Mouse (Mus musculus): ENCODE results near the gene Mettl3.
A peak's percentile ranks its signal among the peaks of the same experiment; 100 is the strongest.
"Not testable (repeated sequence)": the region's sequence is repeated elsewhere in the genome, so short reads cannot be mapped to it uniquely, and the experiment has no call there.

The Mettl3 gene

DNA sequence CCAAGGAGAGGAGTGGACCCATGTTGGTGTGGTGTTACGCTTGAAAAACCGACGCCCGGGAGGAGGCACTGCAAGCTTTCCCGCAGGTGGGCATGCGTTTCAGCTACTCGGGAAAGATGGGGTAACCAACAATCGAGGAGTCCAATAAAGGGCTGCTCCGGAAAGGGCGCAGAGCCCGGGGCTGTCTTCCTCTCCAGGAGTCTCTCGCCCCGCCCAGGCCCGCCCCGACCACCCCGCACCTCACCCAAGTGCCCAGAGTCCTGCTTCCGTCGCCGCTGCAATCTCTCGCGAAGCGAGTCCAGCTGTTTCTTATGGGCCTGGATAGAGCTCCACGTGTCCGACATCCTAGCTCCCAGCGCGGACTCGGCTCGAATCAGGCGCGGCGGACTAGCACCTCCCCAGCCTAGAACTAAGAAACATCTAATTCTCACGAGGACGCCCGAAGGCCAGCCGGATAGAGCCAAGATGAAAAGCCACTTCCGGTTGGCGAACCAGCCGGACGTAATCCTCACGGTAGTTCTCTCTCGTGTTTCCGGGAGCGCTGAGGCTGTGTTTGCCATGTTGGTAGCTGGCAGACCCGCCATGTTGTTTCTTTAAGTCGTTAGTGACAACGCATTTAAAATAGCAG, at the start of gene Mettl3:
Gene Mettl3 (minus strand): TSS at position 485 of the 628 bp plus-strand sequence.
- DNase-seq: peak; percentile 94

DNA sequence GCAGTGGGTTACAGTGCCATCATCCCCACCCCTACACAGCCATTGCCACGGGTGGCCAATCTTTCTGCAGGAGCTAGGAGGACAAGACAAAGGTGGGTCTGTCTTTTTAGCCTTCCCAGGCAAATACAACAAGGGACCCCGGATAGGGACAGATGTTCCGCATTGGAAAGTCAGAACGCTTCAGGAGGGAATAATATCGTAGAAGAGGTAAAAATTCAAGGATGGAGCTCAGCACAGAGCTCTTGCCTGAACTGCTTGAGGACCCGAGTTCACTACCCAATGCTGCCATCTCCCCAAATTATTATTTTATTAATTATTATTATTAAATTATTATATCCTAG, 34.6 kb upstream of the Mettl3 start:
- no peak for DNase-seq

DNA sequence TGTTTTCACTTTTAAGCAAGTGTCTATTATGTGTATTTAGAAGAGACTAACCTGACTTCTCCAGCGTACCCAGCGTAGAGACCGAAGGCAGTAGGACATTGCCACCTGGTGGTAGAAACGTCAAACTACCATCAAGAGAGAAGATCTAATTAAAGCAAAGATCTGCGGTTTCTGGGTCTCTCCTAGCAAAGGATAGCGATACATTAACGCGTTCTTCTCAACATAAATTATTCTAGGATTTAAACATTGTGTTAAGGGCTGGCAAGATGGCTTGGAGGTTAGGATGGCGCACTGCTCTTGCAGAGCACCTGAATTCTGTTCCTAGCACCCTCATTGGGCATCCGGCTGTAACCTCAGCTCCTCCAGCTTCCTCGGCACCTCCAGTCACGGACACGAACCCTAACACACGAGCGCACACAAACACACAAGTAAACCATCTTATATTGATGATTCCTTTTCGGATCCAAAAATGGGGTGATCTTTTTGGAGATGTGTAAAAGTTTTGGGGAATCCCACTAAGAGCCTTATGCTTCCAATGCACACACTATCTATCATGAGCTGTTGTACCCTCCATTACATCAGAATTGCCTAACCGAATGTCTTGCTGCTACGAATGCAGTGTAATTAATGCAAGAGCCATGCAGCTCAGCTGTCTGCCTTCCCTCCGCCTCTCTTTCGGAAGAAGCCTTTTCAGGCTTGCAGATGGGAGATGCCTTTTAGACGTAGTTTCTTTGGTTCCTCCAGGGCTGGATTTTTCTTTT, 34.0 kb upstream of the Mettl3 start:
- peak; percentile 81 for DNase-seq

DNA sequence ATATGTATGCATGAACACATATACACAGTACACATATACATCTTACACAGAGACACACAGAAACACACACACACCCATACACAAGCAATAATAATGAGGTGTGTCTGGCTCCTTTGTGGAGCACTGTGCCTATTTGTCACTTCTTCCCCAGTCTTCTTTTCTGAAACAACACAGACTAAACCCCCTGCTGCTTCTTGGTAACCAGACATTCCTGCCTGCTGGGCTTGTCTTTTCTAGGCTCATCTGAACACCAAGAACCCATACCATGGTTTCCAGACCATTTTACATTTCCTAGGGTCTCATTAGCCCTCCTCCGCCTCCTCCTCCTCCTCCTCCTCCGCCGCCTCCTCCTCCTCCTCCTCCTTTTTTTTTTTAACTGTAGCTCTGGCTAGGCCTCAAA, 27.2 kb upstream of the Mettl3 start:
- DNase-seq: no peak

DNA sequence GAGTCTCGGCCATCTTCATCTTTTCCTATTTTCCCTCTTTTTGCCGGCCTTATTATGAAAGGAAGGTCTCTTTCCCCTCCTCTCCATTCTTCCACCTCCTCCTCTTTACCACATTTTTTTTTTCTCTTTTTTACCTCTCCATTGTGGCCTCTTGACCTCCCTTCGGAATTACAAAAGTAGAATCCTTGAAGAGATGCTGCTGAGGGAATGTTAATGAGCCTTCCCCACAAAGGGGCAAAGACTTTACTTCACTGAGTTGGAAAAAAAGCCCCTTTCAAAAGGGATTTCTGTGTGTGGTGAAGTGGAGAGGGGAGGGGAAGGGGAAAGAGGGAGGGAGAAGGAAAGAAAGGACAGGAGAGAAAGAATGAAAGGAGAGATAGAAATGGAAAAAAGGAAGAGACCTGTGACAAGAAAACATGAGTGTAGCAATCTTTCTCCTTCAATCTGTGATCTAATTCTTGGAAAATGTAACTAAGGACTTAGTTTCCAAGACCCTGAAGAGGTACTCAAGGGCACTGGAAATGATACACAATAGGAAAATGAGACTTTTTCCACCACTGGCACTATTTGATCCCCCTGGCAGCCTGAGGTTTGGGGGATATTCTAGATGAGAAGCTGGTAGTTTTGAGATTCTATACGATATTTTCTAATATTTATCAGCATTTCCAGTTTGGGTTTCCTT, 26.3 kb upstream of the Mettl3 start:
- no peak for DNase-seq

DNA sequence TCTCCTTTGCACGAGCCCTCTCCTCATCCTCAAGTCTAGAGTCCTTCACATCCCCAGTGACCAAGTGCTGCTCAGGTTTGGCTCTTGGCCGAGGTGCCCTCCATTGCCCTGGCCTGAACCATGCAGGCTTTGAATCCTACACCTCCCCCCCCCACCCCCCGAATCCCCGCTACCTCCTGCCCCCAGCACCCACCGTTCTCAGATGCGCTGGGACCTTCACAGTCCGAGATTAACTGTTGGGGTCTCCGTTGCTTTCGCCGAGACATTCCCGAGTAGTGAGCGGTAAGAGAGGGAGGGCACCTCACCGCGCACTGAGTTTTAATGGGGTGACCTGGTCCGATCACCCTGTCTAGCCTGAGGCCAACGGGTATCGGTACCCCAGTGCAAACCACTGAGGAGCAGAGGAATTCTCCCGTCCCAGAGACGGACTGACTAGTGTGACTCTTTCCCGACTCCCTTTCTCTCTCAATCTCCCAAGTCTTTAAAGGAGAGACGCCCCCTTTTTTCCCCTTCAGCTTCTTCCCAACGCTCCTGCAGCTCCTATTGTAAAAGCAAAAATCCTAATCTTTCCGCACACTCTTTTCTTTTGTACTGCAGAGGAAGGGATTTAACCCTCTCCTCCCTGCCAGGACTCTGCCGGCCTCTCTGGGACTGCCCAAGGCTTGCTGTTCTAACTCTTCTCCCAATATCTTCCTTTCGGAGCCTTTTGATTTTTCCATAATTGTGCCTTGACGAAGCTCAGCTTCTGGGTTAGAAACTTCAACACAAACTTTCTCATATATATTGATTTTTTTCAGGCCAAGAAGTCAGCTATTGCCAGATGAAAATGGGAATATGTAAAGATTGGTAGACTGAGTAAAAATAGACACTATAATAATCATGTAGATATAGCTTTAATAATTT, 23.2 kb upstream of the Mettl3 start, which contains the start of gene Sall2:
Gene Sall2 (minus strand): TSS at position 853 of the 903 bp plus-strand sequence.
- no peak for DNase-seq

DNA sequence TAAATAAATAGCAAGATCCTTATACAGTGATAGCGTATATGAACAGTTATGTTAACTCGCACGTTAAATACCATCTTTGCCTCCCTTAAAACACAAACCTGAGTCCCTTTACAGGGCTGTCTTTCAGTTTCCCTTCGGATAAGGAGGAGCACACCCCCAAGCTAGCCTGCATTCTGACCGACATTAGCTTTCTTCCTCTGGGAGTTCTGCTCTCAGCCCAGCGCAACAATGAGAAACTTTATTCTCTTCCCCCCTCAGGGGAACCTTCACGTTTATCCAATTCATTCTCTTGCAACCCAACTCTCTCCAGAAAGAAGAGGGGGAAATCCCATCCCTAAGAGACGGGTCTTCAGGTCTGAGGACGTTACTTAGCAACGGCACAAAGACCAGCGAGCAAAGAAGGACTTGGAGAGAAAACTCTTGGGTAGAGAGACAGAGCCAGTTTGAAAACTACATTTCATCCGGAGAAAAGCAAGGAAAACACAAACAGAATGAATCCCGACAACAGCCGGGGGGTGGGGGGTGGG, 22.5 kb upstream of the Mettl3 start:
- DNase-seq: no peak

DNA sequence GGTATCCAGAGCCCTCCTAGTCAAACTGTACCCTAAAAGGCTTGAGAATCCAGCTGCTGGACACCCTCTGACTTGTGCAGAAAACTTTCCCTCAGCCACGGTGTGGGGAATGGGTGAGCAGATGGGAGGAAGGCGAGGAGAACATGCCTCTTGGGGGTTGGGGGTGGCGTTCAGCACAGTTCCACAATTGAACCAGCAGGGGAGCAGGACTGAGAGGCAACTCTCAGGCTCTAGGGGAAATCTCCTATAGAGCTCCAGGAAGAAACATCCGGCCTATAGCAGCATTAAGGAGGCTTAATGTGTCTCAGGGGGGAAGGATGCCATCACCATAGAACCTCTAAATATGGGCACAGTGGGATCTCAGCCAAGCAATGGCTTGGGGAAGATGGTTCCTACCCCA, 21.0 kb upstream of the Mettl3 start:
- DNase-seq: no peak

DNA sequence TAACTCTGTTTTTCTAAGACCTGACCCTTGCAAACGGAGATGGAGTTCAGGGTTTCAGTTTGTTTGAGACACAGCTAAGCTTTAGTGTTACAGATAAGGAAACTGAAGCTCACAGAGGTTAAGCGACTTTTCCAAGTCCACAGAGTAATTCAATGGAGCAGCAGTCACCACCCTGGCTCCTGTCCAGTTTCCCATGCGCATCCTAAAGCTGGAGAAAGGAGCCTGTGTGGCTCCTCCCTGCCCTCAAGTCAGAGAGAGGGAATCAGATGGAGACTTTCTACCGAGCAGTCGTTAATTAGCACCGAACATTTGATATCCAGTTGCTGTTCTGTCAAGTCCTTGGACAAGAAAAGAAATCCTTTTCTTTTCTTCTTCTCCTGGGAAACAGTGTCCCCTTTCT, 14.4 kb upstream of the Mettl3 start:
- DNase-seq: no peak

DNA sequence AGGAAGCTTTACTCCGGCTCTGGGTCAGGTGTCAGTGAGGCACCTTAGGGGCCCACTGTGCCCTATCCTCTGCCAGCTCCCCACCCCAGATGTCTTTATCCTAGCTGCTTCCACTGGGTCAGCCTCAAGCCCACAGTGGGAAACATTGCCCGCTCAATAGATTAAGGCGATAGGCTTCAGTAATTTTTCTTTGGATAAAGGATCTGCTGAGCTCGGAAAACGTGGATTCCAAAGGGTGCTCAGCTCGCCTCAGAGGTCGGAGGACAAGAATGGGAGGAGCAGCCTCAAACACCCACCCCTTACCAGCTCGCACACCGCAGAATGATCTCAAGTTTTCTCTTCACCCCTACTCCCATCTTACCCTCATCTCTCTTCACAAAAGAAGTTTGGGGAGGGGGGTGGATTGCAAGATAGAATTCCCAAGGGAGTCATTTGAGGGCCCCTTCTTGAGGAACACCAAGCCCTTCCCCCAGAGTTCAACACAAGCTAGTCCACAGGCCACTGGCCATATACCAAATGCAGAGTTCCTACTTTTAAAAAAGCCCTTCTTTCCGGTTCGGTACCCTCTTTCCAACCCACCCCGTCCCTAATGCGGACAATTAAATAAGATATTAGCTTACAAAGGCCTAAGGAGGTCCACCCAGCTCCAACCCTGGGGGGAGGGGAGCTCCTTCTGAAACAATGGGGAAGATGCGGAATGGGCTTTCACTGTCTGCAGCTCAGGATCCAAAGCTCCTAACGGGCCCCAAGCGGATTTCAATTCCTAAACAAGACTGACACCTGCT, 11.7 kb upstream of the Mettl3 start:
- DNase-seq: peak; percentile 70

DNA sequence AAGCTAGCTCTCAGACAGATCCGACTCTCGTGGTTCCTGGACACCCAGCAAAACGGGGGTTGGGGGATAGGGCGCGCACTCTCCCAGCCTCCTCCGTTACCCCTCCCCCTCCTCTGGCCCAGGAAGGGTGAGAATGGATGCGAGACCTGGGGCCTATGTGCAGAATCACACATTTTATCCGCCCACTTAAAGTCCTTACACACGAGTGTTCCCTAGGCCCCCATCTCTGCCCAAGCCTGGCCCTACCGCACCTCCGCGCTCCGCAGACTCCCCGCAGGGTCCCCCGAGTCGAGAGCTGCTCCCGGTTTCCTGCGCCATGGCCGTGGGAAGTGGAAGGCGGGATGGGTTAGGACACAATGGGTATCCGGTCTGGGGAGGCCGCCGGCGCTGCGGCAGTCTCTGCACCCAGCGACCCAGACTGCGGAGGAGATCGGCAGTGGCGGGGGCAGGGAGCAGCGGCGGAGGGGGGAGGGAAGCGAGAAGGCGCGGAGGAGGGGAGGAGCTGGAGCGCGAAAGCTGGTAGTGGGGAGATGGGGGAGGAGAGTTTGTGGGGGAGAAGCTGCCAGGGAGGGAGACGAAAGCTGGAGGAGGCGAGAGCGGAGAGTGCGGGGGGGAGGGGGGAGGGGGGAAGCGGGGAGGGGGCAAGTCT, 11.0 kb upstream of the Mettl3 start:
- DNase-seq: peak; percentile 84

DNA sequence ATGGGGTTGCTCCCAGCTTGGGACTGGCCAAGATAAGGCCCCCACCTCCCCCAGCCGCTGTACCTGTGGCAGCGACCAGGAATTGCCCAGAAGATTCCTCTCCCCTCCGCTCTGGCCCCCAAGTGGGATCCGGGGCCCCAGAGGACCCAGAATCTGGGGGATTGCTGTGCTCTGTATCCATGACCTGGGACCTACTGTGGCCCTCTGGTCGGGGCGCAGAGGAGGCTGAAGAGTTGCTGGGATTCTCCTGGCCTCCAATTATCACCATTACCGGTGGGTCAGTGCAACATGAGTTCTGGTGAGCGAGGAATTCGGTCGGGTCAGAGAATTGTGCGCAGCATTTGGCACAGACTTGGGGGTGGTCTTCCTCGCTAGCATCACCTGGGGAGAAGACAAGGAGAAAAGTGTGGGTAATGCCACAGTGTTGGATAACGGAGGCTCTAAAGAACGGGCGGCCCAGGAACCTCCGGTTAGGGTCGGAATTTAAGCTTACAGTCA, 10.4 kb upstream of the Mettl3 start:
- peak; percentile 10 for DNase-seq

DNA sequence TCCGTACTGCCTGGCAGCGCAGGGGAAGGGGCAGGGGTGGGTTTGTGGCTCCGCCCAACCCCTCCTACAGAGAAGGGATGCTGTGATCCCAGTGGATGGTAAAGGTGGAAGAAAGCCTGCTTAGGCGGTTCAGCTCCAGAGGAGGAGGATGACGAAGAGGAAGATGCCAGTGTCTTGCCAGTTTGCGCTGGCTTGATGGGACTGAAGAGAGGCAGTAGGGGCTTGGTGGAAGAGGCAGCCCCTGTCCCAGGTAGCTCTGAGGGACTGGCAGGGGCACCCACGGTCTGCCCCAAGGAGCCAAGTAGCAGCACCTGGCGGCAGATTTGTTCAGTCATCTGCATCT, 9.9 kb upstream of the Mettl3 start:
- no peak for DNase-seq

DNA sequence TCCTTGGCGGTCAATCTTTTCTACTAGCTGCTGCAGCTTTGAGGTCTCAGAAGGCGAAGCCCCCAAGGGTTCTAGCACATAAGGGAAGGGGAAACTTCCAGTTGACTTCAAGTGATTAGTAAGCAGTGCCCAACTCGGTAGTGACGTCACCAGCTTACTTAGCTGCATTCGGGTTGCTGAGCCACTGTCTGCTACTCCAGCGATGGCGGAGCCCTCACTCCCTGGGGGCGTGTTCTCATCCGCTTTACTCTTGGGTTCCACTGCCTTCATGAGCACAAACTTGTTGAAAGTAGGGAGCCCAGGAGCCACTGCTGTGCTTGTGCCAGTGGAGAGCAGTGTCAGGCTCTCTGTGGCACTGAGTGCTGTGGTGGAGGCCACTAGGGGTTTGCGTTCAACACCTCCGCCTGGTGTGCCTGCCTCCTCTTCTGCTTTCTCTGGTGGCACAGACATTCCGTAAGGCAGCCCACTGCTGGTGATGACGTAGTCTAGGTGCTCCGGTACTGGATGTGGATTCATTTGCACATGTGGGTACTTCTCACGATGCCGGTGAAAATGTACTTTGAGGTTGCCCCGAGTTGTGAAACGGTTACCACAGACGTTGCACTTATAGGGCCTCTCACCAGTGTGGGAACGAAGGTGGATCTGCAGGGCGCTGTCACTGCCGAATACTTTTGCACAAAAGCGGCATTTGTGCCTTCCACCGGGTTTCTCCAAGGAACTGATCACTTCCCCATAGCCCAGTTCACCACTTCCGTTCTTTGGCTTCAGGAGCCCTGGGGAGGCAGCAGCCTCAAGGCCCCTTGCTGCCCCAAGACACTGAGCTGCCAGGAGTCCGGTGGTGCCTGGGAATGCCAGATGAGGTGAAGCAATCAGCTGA, 9.2 kb upstream of the Mettl3 start:
- no peak for DNase-seq

DNA sequence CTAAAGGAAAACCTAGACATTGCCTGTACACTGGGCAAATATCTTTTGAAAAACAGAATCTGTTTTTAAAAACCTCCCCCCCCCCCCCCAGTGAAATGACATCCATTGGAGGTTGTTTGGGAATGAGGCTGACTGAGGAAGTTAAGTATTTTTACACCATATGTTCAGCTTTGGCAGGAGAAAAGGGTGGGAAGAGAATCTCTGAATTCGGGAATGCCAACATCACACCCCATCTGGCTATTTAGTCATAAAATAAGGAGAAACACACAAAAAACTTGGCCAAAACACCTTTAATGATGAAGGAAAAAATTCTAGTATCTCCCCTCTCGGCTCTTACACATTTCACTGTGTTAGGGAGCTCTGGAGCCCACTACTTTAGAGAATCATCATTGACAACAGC, 6.0 kb upstream of the Mettl3 start:
- no peak for DNase-seq

DNA sequence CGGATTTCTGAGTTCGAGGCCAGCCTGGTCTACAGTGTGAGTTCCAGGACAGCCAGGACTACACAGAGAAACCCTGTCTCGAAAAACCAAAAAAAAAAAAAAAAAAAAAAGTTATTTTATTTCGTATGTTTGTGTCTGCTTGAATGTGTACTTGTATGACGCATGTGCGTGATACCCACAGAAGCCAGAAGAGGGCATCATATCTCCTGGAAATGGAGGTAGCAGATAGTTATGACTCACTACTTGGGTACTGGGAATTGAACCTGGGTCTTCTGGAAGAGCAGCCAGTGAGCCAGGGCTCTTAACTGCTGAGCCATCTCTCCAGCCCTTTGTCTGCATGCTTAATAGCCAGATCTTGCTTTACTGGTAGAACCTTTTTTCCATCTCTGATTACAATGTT, 5.4 kb upstream of the Mettl3 start:
- DNase-seq: not testable (repeated sequence)

DNA sequence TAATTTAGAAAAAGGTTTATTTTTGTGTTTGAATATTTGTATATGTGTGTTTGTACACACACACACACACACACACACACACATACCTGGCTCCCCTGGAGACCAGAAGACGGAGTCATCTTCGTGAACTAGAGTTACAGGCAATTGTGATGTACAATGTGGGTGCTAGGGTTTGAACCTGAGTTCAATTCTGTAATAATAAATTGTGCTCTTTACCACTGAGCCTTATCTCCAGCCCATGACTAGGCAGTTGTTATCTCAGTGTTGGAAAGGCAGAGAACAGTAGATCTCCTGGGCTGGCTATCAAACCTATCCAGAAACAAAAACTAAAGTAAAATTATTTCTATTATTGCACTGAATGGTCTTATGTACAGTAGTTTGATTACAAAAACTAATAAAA, 1.2 kb upstream of the Mettl3 start:
- no peak for DNase-seq

DNA sequence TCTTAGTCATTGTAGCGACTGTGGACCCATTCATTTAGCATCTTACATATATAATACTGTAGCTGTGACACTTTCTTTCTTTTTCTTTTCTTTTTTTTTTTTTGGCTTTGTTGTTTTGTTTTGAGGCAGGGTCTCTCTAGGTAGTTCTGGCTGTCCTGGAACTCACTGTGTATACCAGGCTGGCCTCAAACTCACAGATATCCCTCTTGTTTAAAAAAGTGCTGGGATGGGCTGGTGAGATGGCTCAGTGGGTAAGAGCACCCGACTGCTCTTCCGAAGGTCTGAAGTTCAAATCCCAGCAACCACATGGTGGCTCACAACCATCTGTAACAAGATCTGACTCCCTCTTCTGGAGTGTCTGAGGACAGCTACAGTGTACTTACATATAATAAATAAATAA, 1.4 kb downstream of the Mettl3 start:
- DNase-seq: not testable (repeated sequence)

DNA sequence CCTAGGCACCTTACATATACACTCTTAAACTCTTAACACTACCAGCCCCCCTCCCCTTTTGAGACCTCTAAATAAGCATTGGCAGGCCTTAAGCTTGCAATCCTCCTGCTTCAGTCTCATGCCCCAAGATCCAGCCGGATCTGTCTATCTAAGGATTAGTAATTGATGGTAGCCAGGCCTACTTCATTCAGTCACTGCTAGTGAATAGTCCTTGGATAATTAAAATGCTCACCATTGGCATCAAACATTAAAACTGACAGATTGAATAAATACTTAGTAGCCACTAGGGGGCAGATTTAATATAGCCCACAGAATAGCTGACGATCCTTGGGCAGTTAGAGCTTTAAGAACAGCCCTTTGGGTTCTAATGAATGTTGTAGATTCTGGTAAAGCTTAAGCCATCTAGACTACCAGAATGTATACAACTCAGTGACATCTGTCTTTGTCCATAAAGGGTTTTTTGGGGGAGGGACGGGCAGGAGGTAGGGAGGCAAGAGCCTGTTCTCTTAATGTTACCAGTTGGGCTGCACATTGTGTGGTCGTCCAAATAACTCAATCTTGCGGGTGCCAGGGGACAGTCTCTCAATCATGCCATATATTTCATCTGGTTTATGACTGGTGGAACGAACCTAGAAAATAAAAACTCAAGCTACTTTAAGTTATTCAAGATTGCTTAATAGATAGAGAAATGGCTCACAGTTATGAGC, 9.2 kb downstream of the Mettl3 start:
- no peak for DNase-seq

DNA sequence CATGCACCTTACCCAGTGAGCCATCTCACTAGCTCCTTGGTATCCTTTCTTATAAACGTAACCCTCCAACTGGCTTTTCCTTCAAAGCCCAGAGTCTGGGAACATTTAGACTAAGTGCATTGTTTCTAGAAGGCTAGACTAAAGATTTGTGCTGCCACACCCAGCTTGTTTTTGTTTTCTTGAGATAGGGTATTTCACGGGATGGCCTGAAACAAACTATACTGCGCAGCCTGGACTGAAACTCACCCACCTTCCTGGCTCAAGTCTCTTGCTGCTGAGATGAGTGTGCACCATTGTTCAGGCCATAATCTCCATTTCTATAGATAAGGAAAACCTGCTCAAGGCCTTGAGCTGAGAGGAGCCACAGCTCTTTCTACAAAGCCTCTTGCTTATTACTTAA, 20.7 kb downstream of the Mettl3 start:
- DNase-seq: no peak

Data from kidney, postnatal 14 days (tissue).